24 mouse cellular contexts compared by ENCODE assay signal in the genomic region with DNA sequence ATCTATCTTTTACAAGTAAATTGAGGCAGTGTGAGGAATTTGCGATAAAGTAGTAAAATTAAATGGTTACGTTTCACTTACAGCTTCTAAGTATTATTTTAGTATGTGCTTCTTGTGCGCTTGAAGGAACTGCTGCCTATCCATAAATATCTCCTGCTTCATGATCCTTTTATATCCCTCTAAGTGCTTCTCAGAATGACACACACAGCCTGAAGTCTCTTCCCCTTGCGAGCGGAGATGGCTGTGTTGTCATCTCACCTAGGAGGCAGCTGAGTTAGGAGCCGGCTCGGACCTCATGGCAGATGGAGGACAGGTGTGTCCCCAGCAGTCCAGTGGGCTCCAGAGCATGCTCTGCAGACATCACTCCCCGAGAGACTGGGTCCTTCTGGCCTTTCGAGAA.
"Had no signal": no experiment of that assay in that cellular context is flagged by ENCODE, and none has a peak within 500 bp of the region (broad histone marks: within the 10 kb centered on the region; RNA-seq: fewer than 3 reads in every experiment).

No protein-coding gene starts in this region.

- H3K4me1 ChIP-seq: heart, embryonic 15.5 days; kidney, embryonic 15.5 days; limb, embryonic 13.5 days; limb, embryonic 15.5 days; liver, embryonic 12.5 days had no signal

- H3K27ac ChIP-seq: heart, adult 2 months; heart, embryonic 13.5 days; heart, embryonic 15.5 days; hindbrain, embryonic 13.5 days; hindbrain, embryonic 15.5 days; hindbrain, postnatal 0 days; kidney, embryonic 15.5 days; kidney, postnatal 0 days; limb, embryonic 13.5 days; limb, embryonic 15.5 days; liver, embryonic 12.5 days; liver, embryonic 14.5 days had no signal

- DNase-seq: gastrocnemius, postnatal 14 days; gastrocnemius, postnatal 36 days; heart, adult 11 months; heart, adult 2 months; heart, postnatal 14 days; heart, postnatal 36 days; kidney, adult 11 months; kidney, adult 2 months; kidney, adult 9 months; kidney, postnatal 14 days; kidney, postnatal 36 days; layer of hippocampus, adult 9-11 months; layer of hippocampus, postnatal 36 days had no signal

- H3K4me3 ChIP-seq: heart, adult 2 months; heart, embryonic 13.5 days; heart, embryonic 15.5 days; hindbrain, embryonic 13.5 days; hindbrain, embryonic 15.5 days; kidney, embryonic 15.5 days; limb, embryonic 13.5 days; limb, embryonic 15.5 days; liver, embryonic 12.5 days had no signal
